Mouse (Mus musculus) heart, postnatal 4 days (tissue): ENCODE measurements around the gene Mllt11. TPM values are rescaled to one million over a fixed set of nuclear protein-coding genes. Genes with fewer than 3 reads are reported as not detected.

Source experiments
- DNase-seq: peaks from one replicate; pipeline ENCODE4 v3.0.0; 2021
- total RNA-seq, 2 experiments: library from RNA; stranded (reverse); gene quantifications; 2 replicates each; pipeline ENCODE4 v1.2.3; 2021

The Mllt11 gene
- total RNA-seq = 1 to 10 TPM; 7.4 to 8.1 TPM

DNA sequence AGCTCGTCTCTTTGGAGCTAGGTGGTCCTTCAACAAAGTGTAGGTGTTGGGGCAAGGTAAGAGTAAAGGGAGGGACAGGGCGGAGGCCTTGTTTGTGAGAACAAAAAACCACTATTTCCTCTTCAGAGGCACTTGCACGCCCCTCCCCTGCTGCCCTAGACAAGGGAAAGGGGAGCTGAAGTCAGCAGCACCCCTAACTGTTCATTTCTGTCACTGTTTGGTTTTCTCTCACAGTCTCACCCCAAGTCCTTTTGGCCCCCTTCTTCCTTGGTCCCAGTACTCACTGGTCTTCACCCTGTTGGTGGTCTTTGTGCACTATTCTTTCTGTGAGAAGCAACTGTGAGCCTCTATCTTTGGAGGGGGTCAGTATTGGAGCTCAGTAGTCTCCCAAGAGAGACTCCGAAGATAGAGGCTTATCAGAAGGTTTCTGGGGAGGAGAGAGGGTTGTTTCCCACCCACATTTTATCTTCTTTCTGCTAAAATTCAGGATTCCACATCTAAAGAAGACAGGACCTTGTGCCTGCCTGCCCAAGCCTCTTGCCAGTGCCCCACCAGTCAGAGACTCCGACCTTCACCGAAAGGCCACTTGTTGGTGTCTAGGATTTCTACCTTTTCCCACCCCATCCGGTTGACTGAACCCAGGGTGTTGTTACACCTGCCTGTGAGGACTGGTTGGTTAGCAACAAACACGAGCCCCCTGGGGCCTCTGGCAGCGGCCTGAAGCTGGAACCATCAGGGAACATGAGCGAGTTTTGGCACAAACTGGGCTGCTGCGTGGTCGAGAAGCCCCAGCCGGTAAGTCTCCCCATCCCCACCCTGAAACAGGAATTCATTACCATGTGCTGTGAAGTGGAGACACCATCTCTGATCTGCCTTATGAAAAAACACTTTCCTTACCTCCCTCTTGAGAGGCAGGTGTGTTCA, at the start of gene Mllt11:
Gene Mllt11 (minus strand): TSS at position 874 of the 924 bp plus-strand sequence.
- no peak for DNase-seq

DNA sequence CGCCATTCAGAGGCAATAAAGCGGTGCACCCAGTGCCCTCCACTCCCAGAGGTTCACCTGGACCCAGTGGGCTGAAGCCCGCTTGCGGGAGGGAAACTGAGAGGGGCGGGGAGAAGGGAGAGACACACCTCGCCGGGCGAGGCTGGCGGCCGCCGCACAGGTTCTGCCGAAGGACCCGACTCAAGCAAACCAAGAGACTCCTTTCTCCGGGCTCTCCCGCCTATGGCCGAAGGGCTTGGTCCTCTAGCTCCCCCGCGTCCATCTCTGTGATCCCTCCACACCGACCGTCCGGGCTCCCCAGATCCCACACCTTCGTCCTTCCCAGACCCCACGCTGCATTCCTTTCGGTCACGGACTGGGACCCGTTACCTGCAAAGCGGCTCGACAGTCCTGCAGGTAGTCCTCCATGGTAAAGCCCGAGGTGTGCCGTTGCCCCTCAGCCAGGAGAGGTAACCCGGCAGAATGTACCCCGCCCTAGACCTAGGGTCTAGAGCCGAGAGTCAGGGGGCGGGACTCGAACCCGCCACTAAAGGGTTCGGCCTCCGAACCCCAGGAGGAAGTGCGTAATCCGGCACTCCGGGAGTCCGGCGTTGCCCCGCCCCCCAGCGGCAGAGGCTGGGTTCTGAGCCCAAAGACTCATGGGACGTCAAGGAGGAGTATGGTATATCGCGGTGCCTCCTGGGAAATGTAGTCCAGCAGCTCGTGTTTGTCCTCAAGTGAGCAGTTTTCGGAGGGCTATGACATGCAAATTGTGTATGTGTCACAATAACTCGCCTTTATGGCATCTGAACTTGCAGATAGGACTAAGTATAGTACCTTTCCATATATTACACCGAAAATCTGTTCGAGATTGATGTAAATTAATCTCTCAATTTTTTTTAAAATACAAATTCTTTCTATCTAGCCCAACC, 49.5 kb upstream of the Mllt11 start, which contains the start of the genes Mindy1 and Prune1:
Gene Mindy1 (plus strand): TSS at position 130 of the 911 bp plus-strand sequence.
Gene Prune1 (minus strand): TSS at position 861 of the 911 bp plus-strand sequence.
- DNase-seq = peak; percentile 99

DNA sequence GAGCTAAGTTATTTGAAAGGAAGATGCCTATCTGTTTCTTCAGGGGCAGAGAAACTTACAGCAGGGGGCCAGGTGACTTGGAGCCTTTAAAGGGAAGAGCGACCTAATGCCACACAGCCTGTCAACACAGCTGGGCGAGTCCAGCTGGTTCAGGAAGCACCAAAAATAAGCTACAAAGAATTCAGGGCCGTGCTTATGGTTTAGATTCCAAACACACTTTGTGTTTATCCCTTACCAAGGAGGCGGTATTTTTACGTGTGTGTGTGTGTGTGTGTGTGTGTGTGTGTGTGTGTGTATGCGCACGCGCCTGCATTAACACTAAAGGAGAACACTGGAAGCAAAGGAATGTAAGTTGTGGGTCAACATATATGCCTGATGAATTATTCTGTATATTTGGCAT, 48.8 kb upstream of the Mllt11 start:
- peak; percentile 20 for DNase-seq

DNA sequence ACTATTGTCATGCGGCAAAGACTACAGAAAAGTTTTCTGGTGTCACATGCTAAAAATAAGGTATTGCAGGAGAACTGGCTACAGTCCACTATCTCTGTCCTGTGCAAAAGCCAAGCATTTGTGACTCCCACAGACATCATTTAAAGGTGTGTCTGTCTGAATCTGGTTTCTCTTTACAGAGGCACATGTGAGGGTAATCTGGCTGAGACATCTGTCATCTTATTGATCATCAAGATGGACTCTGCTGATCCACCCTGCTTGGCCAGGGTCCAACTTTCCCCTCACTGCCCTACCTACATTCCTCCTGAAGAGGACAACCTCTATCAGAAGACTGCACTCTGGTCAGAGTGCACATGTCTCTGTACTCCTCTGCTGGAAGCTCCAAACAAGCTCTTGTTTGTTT, 45.2 kb upstream of the Mllt11 start:
- peak; percentile 32 for DNase-seq

DNA sequence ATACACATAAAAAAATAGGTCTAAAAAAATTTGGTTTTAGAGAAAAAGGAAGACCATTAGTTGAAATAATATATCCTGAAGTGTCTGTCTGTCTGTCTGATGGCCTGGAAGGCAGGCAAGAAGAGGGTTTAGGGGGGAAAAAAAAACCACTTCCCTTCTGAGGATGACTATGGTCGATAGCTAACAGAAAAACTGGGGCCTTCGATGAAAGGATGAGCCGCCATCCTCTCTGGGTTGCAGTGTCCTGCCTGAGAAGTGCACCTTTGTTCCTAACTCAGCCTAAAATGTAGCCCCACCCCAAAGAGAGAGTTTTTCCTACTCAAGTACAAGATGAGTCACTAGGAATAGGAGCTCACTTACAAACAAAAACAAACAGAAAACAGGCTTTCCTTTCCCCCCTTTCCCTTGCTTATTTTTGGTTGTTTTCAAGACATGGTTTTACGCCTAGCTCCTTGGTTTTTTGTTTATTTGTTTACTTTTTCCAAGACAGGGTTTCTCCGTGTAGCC, 44.5 kb upstream of the Mllt11 start:
- no peak for DNase-seq

DNA sequence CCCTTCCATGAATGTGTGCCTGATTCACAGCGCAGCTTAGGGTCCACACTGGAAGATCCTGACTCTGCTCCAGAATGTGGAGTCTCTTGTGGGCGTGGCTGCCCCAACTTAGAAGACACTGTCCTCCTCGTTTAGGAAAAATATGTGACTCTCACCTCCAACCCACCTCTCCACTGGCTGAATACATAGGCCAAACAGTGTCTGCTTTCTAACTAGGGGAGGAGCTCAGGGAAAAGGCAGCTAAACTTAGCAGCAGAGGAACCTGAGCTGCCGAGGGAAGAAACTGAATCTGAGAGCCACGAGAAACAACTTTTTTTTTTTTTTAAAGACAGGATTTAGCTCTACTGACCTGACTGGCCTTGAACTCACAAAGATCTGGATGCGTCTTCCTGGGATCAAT, 43.2 kb upstream of the Mllt11 start:
- DNase-seq = no peak

DNA sequence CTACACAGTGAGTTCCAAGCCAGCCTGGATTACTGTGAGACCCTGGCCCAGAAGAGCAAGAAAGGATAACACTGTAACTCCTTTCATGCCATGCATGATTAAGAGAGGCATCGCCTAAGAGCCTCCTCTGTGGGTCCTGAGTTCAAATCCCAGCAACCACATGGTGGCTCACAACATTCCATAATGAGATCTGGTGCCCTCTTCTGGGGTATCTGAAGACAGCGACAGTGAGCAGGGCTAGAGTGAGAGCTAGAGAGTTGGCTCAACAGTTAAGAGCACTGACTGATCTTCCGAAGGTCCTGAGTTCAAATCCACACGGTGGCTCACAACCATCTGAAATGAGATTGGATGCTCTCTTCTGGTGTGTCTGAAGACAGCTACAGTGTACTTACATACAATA, 42.5 kb upstream of the Mllt11 start:
- no peak for DNase-seq

DNA sequence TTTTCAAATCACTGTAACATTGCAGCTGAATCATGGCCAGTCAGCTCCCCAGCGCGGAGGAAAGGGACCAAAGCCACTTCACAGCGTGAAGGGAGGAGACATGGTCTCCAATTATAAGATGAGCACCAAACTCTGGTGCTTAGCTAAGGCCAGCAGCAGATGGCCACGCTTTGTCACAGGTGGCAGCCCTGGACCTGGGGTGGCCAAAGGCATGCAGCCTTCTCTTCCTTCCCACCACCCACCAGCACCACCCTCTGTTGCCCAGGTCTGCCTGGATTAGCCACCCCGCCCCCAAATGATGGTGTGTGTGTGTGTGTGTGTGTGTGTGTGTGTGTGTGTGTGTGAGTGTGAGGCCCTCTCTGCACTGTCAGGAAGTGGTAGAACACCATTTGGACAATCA, 41.5 kb upstream of the Mllt11 start:
- no peak for DNase-seq

DNA sequence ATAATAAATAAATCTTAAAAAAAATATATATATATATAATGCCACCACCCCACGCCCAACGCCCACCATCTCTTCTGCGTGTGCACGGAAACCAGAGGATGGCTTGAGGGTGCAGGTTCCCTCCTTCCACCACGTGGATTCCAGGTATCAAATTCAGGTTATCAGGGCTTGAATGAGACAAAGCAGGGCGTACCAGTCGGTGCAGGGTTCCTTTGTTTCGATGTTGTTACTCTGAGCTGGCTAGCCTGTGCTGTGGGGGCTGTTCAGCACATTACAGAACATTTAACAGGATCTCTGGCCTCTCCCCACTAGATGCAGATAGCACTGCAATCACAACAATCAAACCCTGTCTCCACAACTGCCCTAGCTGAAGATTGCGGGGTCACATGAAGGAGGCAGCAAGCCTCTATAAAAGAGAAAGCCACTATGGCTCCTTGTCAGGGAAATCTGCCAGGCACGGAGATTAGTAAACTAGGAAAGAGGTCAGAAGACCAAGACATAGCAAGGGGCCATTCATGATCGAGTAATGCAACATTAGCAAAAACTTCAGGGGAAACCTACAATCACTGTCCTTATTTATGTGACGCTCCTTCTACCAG, 38.9 kb upstream of the Mllt11 start:
- DNase-seq = no peak

DNA sequence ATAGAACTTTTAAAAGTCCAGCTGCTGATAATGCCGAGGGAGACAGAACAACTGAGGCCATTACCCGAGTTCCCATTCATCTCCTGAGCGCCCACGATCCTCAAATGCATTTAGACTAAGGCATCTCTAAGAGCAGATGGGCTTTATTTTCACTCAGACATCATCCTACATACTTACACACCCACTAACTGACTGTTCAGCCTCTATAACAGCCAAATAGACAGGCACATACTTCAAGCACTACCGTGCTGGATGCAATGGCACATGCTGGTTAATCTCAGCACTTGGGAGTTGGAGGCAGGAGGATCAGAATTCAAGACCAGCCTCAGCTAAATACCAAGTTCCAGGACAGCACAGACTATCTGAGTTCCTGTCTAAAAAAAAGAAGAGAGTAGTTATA, 37.8 kb upstream of the Mllt11 start:
- no peak for DNase-seq

DNA sequence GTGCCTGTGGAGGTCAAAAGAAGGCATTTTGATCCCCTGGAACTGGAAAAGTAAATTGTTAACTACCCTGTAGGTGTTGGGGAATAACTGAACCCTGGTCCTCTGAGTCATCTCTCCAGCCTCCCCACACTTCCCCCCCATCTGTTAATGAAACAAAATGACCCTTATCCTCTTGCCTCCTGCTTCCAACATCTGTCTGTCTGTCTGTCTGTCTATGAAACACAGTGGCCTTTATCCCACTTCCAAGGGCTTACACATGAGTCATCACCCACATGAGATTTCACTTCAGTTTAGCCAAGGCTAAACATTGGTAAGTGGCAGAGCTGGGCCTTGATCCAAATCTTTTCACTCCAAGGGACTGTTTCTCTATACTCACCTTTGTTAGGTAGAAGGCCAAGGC, 35.9 kb upstream of the Mllt11 start:
- no peak for DNase-seq

DNA sequence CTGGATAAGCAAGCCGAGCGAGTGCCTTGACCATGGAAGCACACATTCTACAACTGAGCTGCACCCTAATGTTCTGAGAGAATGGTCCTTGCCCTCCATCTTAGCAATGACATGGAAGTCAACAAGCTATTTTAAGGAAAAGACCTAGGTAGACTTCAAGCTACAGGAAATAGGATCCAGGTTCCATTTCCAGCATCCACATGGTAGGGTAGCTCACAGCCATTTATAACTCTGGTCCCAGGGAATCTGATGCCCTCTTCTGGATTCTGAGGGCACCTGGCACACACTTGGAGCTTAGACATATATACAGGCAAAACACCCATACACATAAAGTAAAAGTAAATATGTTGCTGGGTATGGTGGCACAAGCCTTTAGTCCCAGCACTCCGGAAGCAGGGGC, 34.1 kb upstream of the Mllt11 start:
- DNase-seq = no peak

DNA sequence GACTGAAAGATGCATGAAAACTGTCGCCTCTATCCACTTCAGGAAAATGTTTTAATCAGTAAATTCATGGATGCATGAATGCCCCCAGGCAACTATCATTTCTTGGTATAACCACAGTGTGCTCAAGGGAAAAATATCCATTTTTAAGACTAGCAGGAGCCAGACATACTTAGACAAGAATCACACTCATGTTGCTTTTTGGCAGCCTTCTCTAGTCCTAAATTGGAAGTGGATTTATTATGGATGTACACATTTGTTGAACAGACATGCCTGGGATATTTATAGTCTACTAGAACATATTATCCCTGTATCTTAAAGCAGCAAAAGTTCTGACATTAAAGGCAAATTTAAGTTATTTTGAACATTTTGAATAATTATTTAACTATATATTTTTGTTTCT, 32.8 kb upstream of the Mllt11 start:
- no peak for DNase-seq

DNA sequence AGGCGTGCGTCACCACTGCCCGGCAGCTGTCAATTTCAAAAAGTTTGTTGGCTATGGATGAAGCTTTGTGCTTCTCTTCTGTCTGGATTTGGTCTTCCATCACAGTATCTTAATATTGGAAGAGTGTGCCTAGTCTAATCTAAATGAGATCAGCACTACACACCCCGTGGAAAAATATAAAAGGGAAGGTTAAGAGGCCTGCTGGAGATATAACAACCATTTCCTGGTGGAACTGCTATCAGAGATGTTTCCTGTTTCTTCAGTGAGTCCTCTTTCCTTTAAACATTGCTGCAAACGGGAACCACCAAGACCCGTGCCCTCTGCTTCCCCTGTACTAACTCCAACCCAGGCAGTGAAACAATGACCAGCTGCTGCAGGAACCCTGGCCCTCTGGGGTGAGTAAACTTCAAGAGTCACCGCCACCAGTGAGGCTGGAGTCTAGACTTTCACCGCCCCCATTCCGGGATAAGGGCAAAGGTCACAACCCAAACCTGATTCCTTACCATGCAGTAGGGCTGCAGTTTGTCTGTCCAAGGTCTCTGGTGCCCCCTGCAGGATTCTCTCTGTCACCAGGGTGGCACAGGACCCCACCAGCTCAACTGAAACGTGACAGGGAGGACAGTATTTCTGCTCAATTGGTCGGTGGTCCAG, 31.2 kb upstream of the Mllt11 start:
- peak; percentile 78 for DNase-seq

DNA sequence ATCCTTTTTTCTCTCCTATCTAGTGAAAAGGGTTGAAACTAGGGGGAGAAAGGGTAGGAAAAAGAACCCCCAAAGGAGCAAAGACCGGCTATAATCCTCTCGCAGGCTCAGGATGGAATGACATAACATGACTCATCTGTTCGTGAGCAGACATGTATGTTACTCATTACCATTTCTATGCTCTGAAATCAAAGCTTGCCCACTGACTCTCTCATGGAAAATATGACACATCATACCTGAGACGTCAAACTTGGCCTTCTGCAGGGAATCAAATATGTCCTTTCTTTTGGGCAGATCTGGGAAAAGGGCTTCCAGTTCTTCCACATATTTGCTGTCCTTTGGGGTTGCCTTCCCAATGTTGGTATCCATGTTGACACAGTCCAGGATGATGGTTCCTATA, 30.0 kb upstream of the Mllt11 start:
- no peak for DNase-seq

DNA sequence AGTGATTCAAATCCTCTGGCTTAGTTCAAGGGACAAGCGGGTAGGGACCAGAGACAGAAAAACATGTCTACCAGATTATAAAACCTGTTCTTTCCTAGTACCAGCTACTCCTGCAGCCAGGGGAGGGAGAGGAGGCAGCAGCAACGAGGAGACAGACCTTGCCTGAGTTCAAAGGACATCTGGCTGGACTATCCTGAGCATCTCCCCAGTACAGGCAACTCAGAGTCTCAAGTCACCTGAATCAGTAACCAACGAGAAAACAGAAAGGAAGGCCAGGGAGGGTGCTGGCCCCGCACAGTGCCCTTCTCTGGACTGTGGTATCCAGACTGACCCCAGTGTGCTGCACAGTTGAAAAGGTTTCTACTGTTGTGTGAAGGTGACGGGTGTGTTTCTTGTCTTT, 25.0 kb upstream of the Mllt11 start:
- DNase-seq = no peak

DNA sequence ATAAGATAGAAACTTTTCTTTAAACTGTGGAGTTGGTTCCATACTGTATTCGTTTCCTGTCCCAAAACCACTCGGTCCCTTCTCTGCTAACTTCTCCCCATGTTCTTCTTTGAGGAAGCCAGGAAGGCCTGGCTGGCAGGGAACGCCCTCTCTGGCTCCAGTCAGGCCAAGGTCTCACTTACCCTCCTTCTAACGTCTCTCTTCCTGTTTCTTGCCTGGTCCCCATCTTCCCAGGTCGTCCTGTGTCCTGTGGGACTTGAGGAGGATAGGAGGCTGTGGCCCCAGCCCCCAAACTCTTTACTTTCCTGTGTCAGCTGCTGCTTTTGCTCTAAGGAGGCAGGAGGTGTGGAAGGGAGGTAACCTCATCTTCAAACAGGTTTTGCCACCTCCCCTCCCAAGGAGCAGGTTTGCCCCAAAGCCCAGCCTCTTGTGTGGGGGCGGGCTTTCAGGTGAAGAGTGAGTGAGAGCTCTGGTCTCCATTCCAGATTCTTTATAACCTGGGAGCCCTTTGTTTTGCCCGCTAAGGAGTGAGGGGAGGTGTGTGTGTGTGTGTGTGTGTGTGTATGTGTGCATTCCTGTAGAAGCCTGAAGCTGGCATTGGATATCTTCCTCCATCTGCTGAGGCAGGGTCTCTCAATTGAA, 18.9 kb upstream of the Mllt11 start, which contains the start of gene Bnipl:
Gene Bnipl (minus strand): TSS at position 411 of the 642 bp plus-strand sequence.
- no peak for DNase-seq

DNA sequence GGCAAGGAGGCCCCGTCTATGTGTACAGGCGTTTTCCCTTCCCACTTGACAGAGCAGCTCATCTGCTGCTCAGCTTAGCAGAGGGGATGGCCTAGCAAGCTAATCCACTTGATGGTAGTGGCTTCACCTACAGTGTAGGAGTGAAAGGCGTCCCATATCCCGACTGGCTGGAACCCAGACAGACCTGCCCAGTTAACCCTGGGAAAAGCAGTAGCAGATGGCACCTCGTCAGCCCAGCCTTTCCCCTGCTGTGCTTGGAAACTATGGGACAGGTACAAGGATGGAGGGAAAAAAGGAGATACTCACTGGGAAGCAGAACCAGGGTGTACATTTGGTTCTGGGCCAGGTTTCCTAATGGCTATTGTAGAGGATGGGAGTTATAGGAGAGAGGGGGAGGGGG, 18.4 kb upstream of the Mllt11 start:
- no peak for DNase-seq

DNA sequence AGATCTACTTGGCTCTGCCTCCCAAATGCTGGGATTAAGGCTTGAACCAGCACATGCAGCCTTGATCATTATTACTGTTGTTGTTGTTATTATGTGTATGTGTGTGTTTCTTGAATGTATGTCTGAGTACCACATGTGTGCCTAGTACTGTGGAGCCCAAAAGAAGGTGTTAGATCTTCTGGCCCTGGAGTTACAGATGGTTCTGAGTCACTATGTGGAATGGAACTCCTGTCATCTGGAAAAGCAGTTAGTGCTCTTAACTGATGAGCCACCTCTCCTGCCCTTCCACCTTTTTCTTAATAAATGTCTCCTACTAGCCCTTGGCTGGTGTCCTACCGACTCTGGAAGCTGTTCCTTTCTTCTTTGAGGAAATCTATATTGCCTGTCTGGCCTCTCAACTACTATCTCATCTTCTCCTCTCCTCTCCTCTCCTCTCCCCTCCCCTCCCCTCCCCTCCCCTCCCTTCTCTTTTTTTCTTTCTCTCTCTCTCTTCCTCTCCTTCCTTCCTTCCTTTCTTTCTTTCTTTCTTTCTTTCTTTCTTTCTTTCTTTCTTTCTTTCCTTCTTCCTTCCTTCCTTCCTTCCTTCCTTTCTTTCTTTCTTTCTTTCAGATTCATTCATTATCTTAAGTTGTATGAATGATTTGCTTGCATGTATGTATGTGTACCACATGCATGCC, 15.8 kb upstream of the Mllt11 start:
- no peak for DNase-seq

DNA sequence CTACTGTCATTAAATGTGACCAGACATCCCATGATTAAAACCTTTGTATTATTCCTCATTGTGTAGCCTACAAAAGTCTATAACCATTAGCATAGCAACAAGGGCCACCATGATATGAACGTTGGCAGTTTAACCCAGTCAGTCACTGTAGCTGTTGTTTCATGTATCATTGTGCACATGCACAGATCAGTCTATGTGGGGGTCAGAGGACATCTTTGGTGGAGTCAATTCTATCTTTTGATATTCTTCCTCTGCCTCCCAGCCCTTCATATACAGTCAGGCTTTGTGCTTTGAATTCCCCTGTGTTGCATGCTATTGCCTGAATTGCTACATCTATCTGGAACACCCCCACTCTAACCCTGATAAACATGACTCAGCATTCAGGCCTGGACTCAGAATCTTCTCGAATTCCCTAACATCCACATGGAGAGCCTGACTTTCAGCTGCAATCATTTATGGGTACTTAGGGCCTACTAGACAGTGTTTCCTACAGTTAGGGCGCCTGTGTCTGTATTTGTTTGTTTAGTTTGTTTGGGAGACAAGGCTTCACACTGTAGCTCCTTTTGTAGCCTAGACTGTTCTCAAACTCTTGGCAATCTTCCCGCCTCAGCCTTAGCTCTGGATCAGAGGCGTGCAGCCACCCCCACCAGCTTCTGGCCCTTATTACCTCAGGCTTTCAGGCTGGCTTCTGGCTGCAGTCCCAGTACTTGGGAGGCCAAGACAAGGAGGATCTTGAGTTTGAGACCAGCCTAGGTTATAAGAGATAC, 14.7 kb upstream of the Mllt11 start:
- DNase-seq = peak; percentile 53
